In the genomic region with DNA sequence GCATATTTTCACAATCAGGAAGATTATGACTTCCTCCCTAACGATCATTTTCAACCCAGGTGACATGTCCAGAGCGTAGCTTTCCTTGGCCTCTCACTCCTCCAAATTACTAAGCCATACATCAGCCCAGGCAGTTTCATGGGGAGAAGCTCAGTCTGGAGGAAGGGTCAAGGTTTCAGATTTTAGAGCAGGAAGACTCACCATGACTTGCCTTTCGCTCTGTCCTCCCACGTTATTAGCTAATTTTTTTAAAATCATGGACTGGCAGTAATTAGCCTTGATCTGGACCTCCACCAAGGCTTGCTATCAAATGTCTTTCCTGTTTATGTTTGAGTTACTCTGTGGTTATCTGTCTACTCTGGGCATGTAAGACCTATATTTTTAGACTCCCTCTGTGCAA, we compare ENCODE assay signal across 22 mouse cellular contexts.
A peak's percentile ranks its signal among the peaks of the same experiment; 100 is the strongest.
DNase-seq lines count a peak whose midpoint lies in the region; ATAC-seq and TF ChIP-seq lines count a peak whose summit lies in the region.
"Had no signal": no experiment of that assay in that cellular context is flagged by ENCODE, and none has a peak within 500 bp of the region (broad histone marks: within the 10 kb centered on the region; RNA-seq: fewer than 3 reads in every experiment).

No protein-coding gene starts in this region.

- no peak overlapping the region for H3K4me3 ChIP-seq in kidney, embryonic 14.5 days (ENCODE audit: low read length)
- H3K4me3 ChIP-seq in liver, adult 2 months (ENCODE audit: insufficient read depth, low read depth, low read length), result no peak overlapping the region
- H3K4me3 ChIP-seq in liver, postnatal 0 days (ENCODE audit: low read depth, low read length), result no peak overlapping the region
- H3K4me3 ChIP-seq: embryonic facial prominence, embryonic 15.5 days; erythroblast, embryonic 14.5 days; forebrain, embryonic 10.5 days; gastrocnemius, adult 2 months; hindbrain, embryonic 15.5 days had no signal

- no peak for TF ChIP-seq EP300 in liver, postnatal 0 days (IDR thresholded peaks at IDR 0.05; ENCODE audit: low read depth)

- DNase-seq in embryo, embryonic 10.5 days (ENCODE audit: low spot score), result peak; percentile 28
- no peak for DNase-seq in embryo, embryonic 9.5 days (ENCODE audit: extremely low spot score)
- DNase-seq in kidney, adult 9 months, result no peak
- DNase-seq in liver, adult 2 months (ENCODE audit: extremely low read depth, low read depth, low spot score), result peak; percentile 29
- DNase-seq in liver, postnatal 0 days, result no peak
- DNase-seq in gastrocnemius, postnatal 14 days, result no peak
- DNase-seq: adrenal gland, postnatal 10 days; cerebellum, adult 18-20 months; cerebellum, adult 9-11 months; cerebellum, postnatal 36 days; gastrocnemius, adult 2 months; gastrocnemius, postnatal 36 days; heart, adult 11 months; heart, postnatal 36 days had no signal

- no peaks in the 10 kb centered on the region for H3K27me3 ChIP-seq in kidney, embryonic 14.5 days (ENCODE audit: control insufficient read depth, insufficient read depth, low read length)
- no peaks in the 10 kb centered on the region for H3K27me3 ChIP-seq in liver, adult 2 months (ENCODE audit: control insufficient read depth, insufficient read depth, low read length)
- no peaks in the 10 kb centered on the region for H3K27me3 ChIP-seq in liver, postnatal 0 days (ENCODE audit: insufficient read depth, low read length)
- H3K27me3 ChIP-seq: embryonic facial prominence, embryonic 15.5 days; hindbrain, embryonic 15.5 days had no signal

- peak; percentile 96 for ATAC-seq in kidney, embryonic 14.5 days (ENCODE audit: low FRiP score, low TSS enrichment)
- ATAC-seq in liver, postnatal 0 days, result no peak
- ATAC-seq: forebrain, embryonic 14.5 days; intestine, embryonic 16.5 days had no signal

- no peak overlapping the region for H3K4me2 ChIP-seq in kidney, embryonic 14.5 days (replicated peaks; ENCODE audit: low read depth, low read length)
- no peak overlapping the region for H3K4me2 ChIP-seq in liver, postnatal 0 days (ENCODE audit: low read depth, low read length)
- H3K4me2 ChIP-seq: embryonic facial prominence, embryonic 15.5 days; heart, embryonic 11.5 days; hindbrain, embryonic 15.5 days had no signal

- no peak overlapping the region for H3K9ac ChIP-seq in kidney, embryonic 14.5 days (ENCODE audit: low read depth, low read length)
- no peak overlapping the region for H3K9ac ChIP-seq in liver, adult 2 months (ENCODE audit: low read depth, low read length)
- H3K9ac ChIP-seq in liver, postnatal 0 days (replicated peaks), result no peak overlapping the region
- H3K9ac ChIP-seq: embryonic facial prominence, embryonic 15.5 days; hindbrain, embryonic 15.5 days had no signal

- TF ChIP-seq CTCF in liver, adult 2 months (IDR thresholded peaks at IDR 0.05; ENCODE audit: low read depth, low read length), result no peak
- no peak for TF ChIP-seq CTCF in liver, postnatal 0 days (IDR thresholded peaks at IDR 0.05; ENCODE audit: low read depth)

- no peaks in the 10 kb centered on the region for H3K36me3 ChIP-seq in kidney, embryonic 14.5 days (ENCODE audit: control insufficient read depth, insufficient read depth, low read length)
- H3K36me3 ChIP-seq in liver, adult 2 months (ENCODE audit: control insufficient read depth, insufficient read depth, low read length), result no peaks in the 10 kb centered on the region
- no peaks in the 10 kb centered on the region for H3K36me3 ChIP-seq in liver, postnatal 0 days (replicated peaks; ENCODE audit: insufficient read depth, low read length)
- H3K36me3 ChIP-seq: embryonic facial prominence, embryonic 15.5 days; forebrain, embryonic 10.5 days; hindbrain, embryonic 15.5 days had no signal

- intact Hi-C loops in gastrocnemius, postnatal 14 days (cut with DNase I; ENCODE audit: low total_unique reads), result no loop called here

- H3K79me2 ChIP-seq in liver, adult 2 months (ENCODE audit: control insufficient read depth, insufficient read depth, low read length), result no peaks in the 10 kb centered on the region

- 17% methylated on average over 4 of the region's 4 CpGs for WGBS in kidney, embryonic 14.5 days
- WGBS in liver, adult 2 months, result 74% methylated on average over 4 of the region's 4 CpGs
- WGBS in liver, postnatal 0 days (ENCODE audit: insufficient replicate concordance), result 56% methylated on average over 4 of the region's 4 CpGs

- TF ChIP-seq POLR2A in liver, adult 2 months (IDR thresholded peaks at IDR 0.05; ENCODE audit: extremely low read depth, insufficient read depth, low read length), result no peak

- H3K27ac ChIP-seq in kidney, embryonic 14.5 days (ENCODE audit: low read depth, low read length), result no peak overlapping the region
- no peak overlapping the region for H3K27ac ChIP-seq in liver, adult 2 months (replicated peaks; ENCODE audit: insufficient read depth, low read depth, low read length)
- no peak overlapping the region for H3K27ac ChIP-seq in liver, postnatal 0 days (ENCODE audit: low read depth)
- H3K27ac ChIP-seq: embryonic facial prominence, embryonic 15.5 days; forebrain, embryonic 10.5 days; gastrocnemius, adult 2 months; hindbrain, embryonic 15.5 days had no signal

- H3K4me1 ChIP-seq in kidney, embryonic 14.5 days (ENCODE audit: control insufficient read depth, insufficient read depth, low read length), result 0 out of 2 replicates have a peak, but pooled peaks cover 3% of the 10 kb centered on the region
- H3K4me1 ChIP-seq in liver, adult 2 months (ENCODE audit: control insufficient read depth, insufficient read depth, low read length), result no peaks in the 10 kb centered on the region
- no peaks in the 10 kb centered on the region for H3K4me1 ChIP-seq in liver, postnatal 0 days (ENCODE audit: insufficient read depth)
- H3K4me1 ChIP-seq: embryonic facial prominence, embryonic 15.5 days; forebrain, embryonic 10.5 days; hindbrain, embryonic 15.5 days had no signal

- H3K9me3 ChIP-seq in kidney, embryonic 14.5 days (ENCODE audit: control insufficient read depth, low read length), result no peaks in the 10 kb centered on the region
- H3K9me3 ChIP-seq in liver, postnatal 0 days (ENCODE audit: low read length), result no peaks in the 10 kb centered on the region
- H3K9me3 ChIP-seq: embryonic facial prominence, embryonic 15.5 days; forebrain, embryonic 10.5 days; hindbrain, embryonic 15.5 days had no signal

Comparison
In these comparisons a context has a peak if more than half of its experiments do, and no peak if none do; other contexts are left out.
1. DNase-seq: peak in embryo, embryonic 10.5 days (single experiment) and liver, adult 2 months (single experiment); none in embryo, embryonic 9.5 days (single experiment), kidney, adult 9 months (single experiment), liver, postnatal 0 days (single experiment) and gastrocnemius, postnatal 14 days (single experiment).